Mouse (Mus musculus) hindbrain, postnatal 0 days (tissue): ENCODE measurements around the gene Pyy. TPM values are rescaled to one million over a fixed set of nuclear protein-coding genes. Genes with fewer than 3 reads are reported as not detected.
A peak's percentile ranks its signal among the peaks of the same experiment; 100 is the strongest.

Source experiments
- ATAC-seq: fragments of 200-750 bp; cut with Nextera tagmentation; 2 replicates; pipeline ENCODE4 v1.8.0; 2017; ENCODE audit warnings: mild to moderate bottlenecking, moderate TSS enrichment, moderate library complexity
- DNase-seq: peaks from one replicate; pipeline ENCODE4 v3.0.0-alpha.2; 2015; ENCODE audit warnings: low spot score
- H3K27ac ChIP-seq: fragments of 300-500 bp; sonication (generic); 2 replicates; pipeline ENCODE4 v1.5.1; 2014; ENCODE audit warnings: mild to moderate bottlenecking
- H3K27me3 ChIP-seq: fragments of 300-500 bp; sonication (generic); 2 replicates; pipeline ENCODE4 v1.6.1; 2014; ENCODE audit warnings: low read length, mixed read lengths; ENCODE audit not compliant: insufficient read depth
- H3K36me3 ChIP-seq: fragments of 300-500 bp; sonication (generic); 2 replicates; pipeline ENCODE4 v1.6.1; 2014; ENCODE audit warnings: low read length, mixed read lengths; ENCODE audit not compliant: insufficient read depth
- H3K4me1 ChIP-seq: fragments of 300-500 bp; sonication (generic); 2 replicates; pipeline ENCODE4 v1.6.1; 2014; ENCODE audit warnings: antibody characterized with exemption, low read length, mixed read lengths; ENCODE audit not compliant: insufficient read depth
- H3K4me2 ChIP-seq: fragments of 300-500 bp; sonication (generic); 2 replicates; pipeline ENCODE4 v1.6.1; 2014; ENCODE audit warnings: low read depth, mild to moderate bottlenecking, low read length, moderate library complexity, mixed read lengths
- H3K4me3 ChIP-seq: fragments of 300-500 bp; sonication (generic); 2 replicates; pipeline ENCODE4 v1.5.1; 2014; ENCODE audit warnings: low read length
- H3K9ac ChIP-seq: fragments of 300-500 bp; sonication (generic); replicated peaks from 2 replicates; pipeline ENCODE4 v1.6.1; 2014; ENCODE audit warnings: mild to moderate bottlenecking, low read length, moderate library complexity, mixed read lengths
- H3K9me3 ChIP-seq: fragments of 300-500 bp; sonication (generic); 2 replicates; pipeline ENCODE4 v1.6.1; 2016; ENCODE audit warnings: low read length, mixed read lengths
- CTCF ChIP-seq: IDR thresholded peaks from 2 replicates; pipeline ENCODE4 v1.5.1; 2016; ENCODE audit warnings: antibody characterized with exemption, control low read depth, low read depth
- WGBS: fragments of 180-500 bp; shearing (Covaris S2); extraction: QIAGEN DNeasy Blood & Tissue Kit; methylation state at CpG from one replicate; pipeline ENCODE4 v1.1.7; 2014; 5-methylcytosine and 5-hydroxymethylcytosine counted together
- polyA plus RNA-seq: library from polyadenylated mRNA; unstranded; fragments of >200 nt; fragmentation: Nextera tagmentation; extraction: Ambion mirVana; gene quantifications from 2 replicates; pipeline ENCODE4 v1.2.1, GENCODE M21; 2015
- total RNA-seq: library from RNA; depleted of rRNA; stranded (reverse); fragments of >200 nt; gene quantifications from 2 replicates; pipeline ENCODE4 v1.2.3, GENCODE M21; 2014; rRNA removed

Pyy gene
- total RNA-seq, result 25.8 and 42.9 TPM in 2 replicates
- polyA plus RNA-seq, result 5.7 and 9.5 TPM in 2 replicates

- H3K27me3 ChIP-seq, result peaks cover 50% of the 10 kb centered on the region
- no peaks in the 10 kb centered on the region for H3K4me1 ChIP-seq
- WGBS, result 13% methylated on average over 9 of the region's 9 CpGs
- H3K9me3 ChIP-seq, result no peaks in the 10 kb centered on the region
- H3K27ac ChIP-seq, result no peak within 1 kb of the TSS
- no peak for TF ChIP-seq CTCF
- H3K36me3 ChIP-seq, result no peaks in the 10 kb centered on the region
- DNase-seq (no peak), ATAC-seq (no peak)
- H3K9ac ChIP-seq, result no peak within 1 kb of the TSS
- H3K4me2 ChIP-seq, result no peak within 1 kb of the TSS
- H3K4me3 ChIP-seq, result no peak within 1 kb of the TSS
Observed at GRCm38 (mm10) chr11:102107732-102108131, at the start of gene Pyy. TSS of gene Pyy (minus strand) at chr11:102107832.

- Histone ChIP-seq H3K4me3 (no peak overlapping the region), H3K9ac (no peak overlapping the region), H3K27me3 (no peaks in the 10 kb centered on the region), H3K4me1 (peaks cover 7% of the 10 kb centered on the region), H3K4me2 (peak overlapping the region; percentile 97; the same call in 1 of the 2 replicates), H3K36me3 (0 out of 2 replicates have a peak, but pooled peaks cover 3% of the 10 kb centered on the region), H3K9me3 (no peaks in the 10 kb centered on the region), H3K27ac (no peak overlapping the region)
- no peak for TF ChIP-seq CTCF
- no peak; the same call in 1 of the 2 replicates for ATAC-seq
- DNase-seq, result no peak
- 7% methylated on average over 1 of the region's 1 CpGs for WGBS
Observed at GRCm38 (mm10) chr11:102156786-102157089, 49.1 kb upstream of the Pyy start.

GRCm38 (mm10) chr11:102156039-102156785 lies 48.6 kb upstream of the Pyy start, which contains the start of gene Tmem101:
TSS of gene Tmem101 (minus strand) at chr11:102156404.
- peak within 1 kb of the TSS; percentile 74 for H3K27ac ChIP-seq
- peak; percentile 96 for DNase-seq
- H3K4me3 ChIP-seq, result peak within 1 kb of the TSS; percentile 81
- TF ChIP-seq CTCF, result peak; percentile 54
- peak within 1 kb of the TSS; percentile 67 for H3K9ac ChIP-seq
- H3K27me3 ChIP-seq, result no peaks in the 10 kb centered on the region
- H3K9me3 ChIP-seq, result no peaks in the 10 kb centered on the region
- under 1% methylated on average over 37 of the region's 37 CpGs for WGBS
- peak within 1 kb of the TSS; percentile 97 for H3K4me2 ChIP-seq
- H3K4me1 ChIP-seq, result peaks cover 7% of the 10 kb centered on the region
- H3K36me3 ChIP-seq, result no peaks in the 10 kb centered on the region
- peak; percentile 92 for ATAC-seq

- 17% methylated on average over 34 of the region's 34 CpGs for WGBS
- H3K36me3 ChIP-seq, result no peaks in the 10 kb centered on the region
- TF ChIP-seq CTCF, result peak; percentile 31
- ATAC-seq (no peak), DNase-seq (no peak)
- H3K27ac ChIP-seq, result no peak overlapping the region
- H3K4me1 ChIP-seq, result no peaks in the 10 kb centered on the region
- no peaks in the 10 kb centered on the region for H3K9me3 ChIP-seq
- no peak overlapping the region for H3K9ac ChIP-seq
- H3K4me2 ChIP-seq, result no peak overlapping the region
- no peak overlapping the region for H3K4me3 ChIP-seq
- H3K27me3 ChIP-seq, result peaks cover 51% of the 10 kb centered on the region
Observed at GRCm38 (mm10) chr11:102147213-102147989, 39.8 kb upstream of the Pyy start.

- H3K27me3 ChIP-seq, result peaks cover 51% of the 10 kb centered on the region
- no peak overlapping the region for H3K4me3 ChIP-seq
- H3K4me2 ChIP-seq, result no peak overlapping the region
- no peak overlapping the region for H3K27ac ChIP-seq
- H3K36me3 ChIP-seq, result no peaks in the 10 kb centered on the region
- H3K4me1 ChIP-seq, result no peaks in the 10 kb centered on the region
- DNase-seq (no peak), ATAC-seq (no peak)
- 12% methylated on average over 17 of the region's 17 CpGs for WGBS
- no peaks in the 10 kb centered on the region for H3K9me3 ChIP-seq
- H3K9ac ChIP-seq, result no peak overlapping the region
- no peak for TF ChIP-seq CTCF
Observed at GRCm38 (mm10) chr11:102146531-102146930, 38.9 kb upstream of the Pyy start.

- H3K4me3 ChIP-seq, result no peak overlapping the region
- ATAC-seq (no peak), DNase-seq (no peak)
- no peaks in the 10 kb centered on the region for H3K9me3 ChIP-seq
- H3K27me3 ChIP-seq, result peaks cover 51% of the 10 kb centered on the region
- no peaks in the 10 kb centered on the region for H3K36me3 ChIP-seq
- no peak overlapping the region for H3K27ac ChIP-seq
- no peak for TF ChIP-seq CTCF
- no peaks in the 10 kb centered on the region for H3K4me1 ChIP-seq
- H3K9ac ChIP-seq, result no peak overlapping the region
- 7% methylated on average over 16 of the region's 16 CpGs for WGBS
- H3K4me2 ChIP-seq, result no peak overlapping the region
Observed at GRCm38 (mm10) chr11:102146005-102146404, 38.4 kb upstream of the Pyy start.
